Mouse (Mus musculus): ENCODE measurements around the gene Havcr2.
A peak's percentile ranks its signal among the peaks of the same experiment; 100 is the strongest.
"Not testable (repeated sequence)": the region's sequence is repeated elsewhere in the genome, so short reads cannot be mapped to it uniquely, and the experiment has no call there.

Gene Havcr2

GRCm38 (mm10) chr11:46454453-46455045 is at the start of gene Havcr2:
Havcr2 (plus strand) TSS chr11:46454935.
- DNase-seq: no peak

- no peak for DNase-seq
Measured at GRCm38 (mm10) chr11:46404986-46405385, 49.7 kb upstream of the Havcr2 start.

- no peak for DNase-seq
Measured at GRCm38 (mm10) chr11:46406721-46407120, 48.0 kb upstream of the Havcr2 start.

- DNase-seq: no peak
Measured at GRCm38 (mm10) chr11:46410018-46410563, 44.6 kb upstream of the Havcr2 start.

- no peak for DNase-seq
Measured at GRCm38 (mm10) chr11:46418438-46418837, 36.3 kb upstream of the Havcr2 start.

GRCm38 (mm10) chr11:46418860-46419259 is 35.9 kb upstream of the Havcr2 start:
- DNase-seq: no peak

- DNase-seq: no peak
Measured at GRCm38 (mm10) chr11:46421086-46421888, 33.4 kb upstream of the Havcr2 start.

- not testable (repeated sequence) for DNase-seq
Measured at GRCm38 (mm10) chr11:46428131-46428530, 26.6 kb upstream of the Havcr2 start.

- DNase-seq: no peak
Measured at GRCm38 (mm10) chr11:46430123-46430522, 24.6 kb upstream of the Havcr2 start.

GRCm38 (mm10) chr11:46431129-46431528 is 23.6 kb upstream of the Havcr2 start:
- DNase-seq: peak; percentile 79

GRCm38 (mm10) chr11:46435363-46435762 is 19.4 kb upstream of the Havcr2 start:
- DNase-seq: no peak

- peak; percentile 91 for DNase-seq
Measured at GRCm38 (mm10) chr11:46436760-46437458, 17.8 kb upstream of the Havcr2 start, which contains the start of gene Med7. Med7 (plus strand) TSS chr11:46436925.

- DNase-seq: no peak
Measured at GRCm38 (mm10) chr11:46437459-46438000, 17.2 kb upstream of the Havcr2 start.

- DNase-seq: no peak
Measured at GRCm38 (mm10) chr11:46439005-46439543, 15.7 kb upstream of the Havcr2 start.

GRCm38 (mm10) chr11:46441774-46442173 is 13.0 kb upstream of the Havcr2 start:
- DNase-seq: no peak

- no peak for DNase-seq
Measured at GRCm38 (mm10) chr11:46443152-46443551, 11.6 kb upstream of the Havcr2 start.

- DNase-seq: no peak
Measured at GRCm38 (mm10) chr11:46443979-46444378, 10.8 kb upstream of the Havcr2 start.

- DNase-seq: no peak
Measured at GRCm38 (mm10) chr11:46446150-46446549, 8.6 kb upstream of the Havcr2 start.

GRCm38 (mm10) chr11:46447644-46448484 is 6.9 kb upstream of the Havcr2 start:
- DNase-seq: no peak

- DNase-seq: no peak
Measured at GRCm38 (mm10) chr11:46449461-46450080, 5.2 kb upstream of the Havcr2 start.

- DNase-seq: no peak
Measured at GRCm38 (mm10) chr11:46459960-46460359, 5.2 kb downstream of the Havcr2 start.

All from right cerebral cortex, postnatal 25 days (tissue).